Mouse (Mus musculus): ENCODE results near the gene Sit1.

DNA sequence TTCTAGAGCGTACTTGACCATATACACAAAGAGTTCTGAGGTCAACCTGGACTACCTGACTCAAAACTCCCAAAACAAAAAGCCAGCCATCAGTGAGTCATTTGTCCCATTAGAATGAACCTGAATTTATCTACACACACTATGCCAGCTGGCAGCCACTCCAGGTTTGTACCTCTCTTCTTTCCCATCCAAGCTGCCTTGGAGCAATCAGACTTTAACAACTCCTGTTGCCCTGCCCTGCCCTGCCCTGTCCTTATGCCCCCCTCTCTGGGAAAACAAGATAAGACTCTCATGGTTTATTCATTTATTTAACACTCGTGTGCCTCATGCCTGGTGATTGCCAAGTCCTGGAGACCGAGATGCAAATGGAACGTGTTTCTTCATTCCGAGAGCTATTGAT, 7.3 kb upstream of the Sit1 start:
- TF ChIP-seq POLR2A (IDR thresholded peaks at IDR 0.05; ENCODE audit: insufficient read depth, low read depth, low read length) (no peak), CTCF (IDR thresholded peaks at IDR 0.05) (no peak)
